Mouse (Mus musculus) hindbrain, embryonic 13.5 days (tissue): ENCODE data around the gene Fibp. TPM values are rescaled to one million over a fixed set of nuclear protein-coding genes. Genes with fewer than 3 reads are reported as not detected.

Experiments used
- ATAC-seq: fragments of 200-750 bp; cut with Nextera tagmentation; 2 replicates; pipeline ENCODE4 v1.8.0; 2017; ENCODE audit warnings: moderate TSS enrichment; ENCODE audit not compliant: low FRiP score
- H3K27ac ChIP-seq: fragments of 300-500 bp; sonication (generic); 2 replicates; pipeline ENCODE4 v1.5.1; 2015; ENCODE audit warnings: inconsistent platforms, mild to moderate bottlenecking, moderate library complexity
- H3K27me3 ChIP-seq: fragments of 300-500 bp; sonication (generic); 2 replicates; pipeline ENCODE4 v1.6.1; 2015; ENCODE audit warnings: mild to moderate bottlenecking, inconsistent platforms
- H3K36me3 ChIP-seq: fragments of 300-500 bp; sonication (generic); 2 replicates; pipeline ENCODE4 v1.6.1; 2015; ENCODE audit warnings: mild to moderate bottlenecking, inconsistent platforms
- H3K4me1 ChIP-seq: fragments of 300-500 bp; sonication (generic); replicated peaks from 2 replicates; pipeline ENCODE4 v1.6.1; 2015; ENCODE audit warnings: inconsistent platforms
- H3K4me2 ChIP-seq: fragments of 300-500 bp; sonication (generic); 2 replicates; pipeline ENCODE4 v1.6.1; 2015; ENCODE audit warnings: inconsistent platforms, mild to moderate bottlenecking, moderate library complexity
- H3K4me3 ChIP-seq: fragments of 300-500 bp; sonication (generic); 2 replicates; pipeline ENCODE4 v1.5.1; 2015; ENCODE audit warnings: mild to moderate bottlenecking, inconsistent platforms
- H3K9ac ChIP-seq: fragments of 300-500 bp; sonication (generic); 2 replicates; pipeline ENCODE4 v1.6.1; 2015; ENCODE audit warnings: mild to moderate bottlenecking, inconsistent platforms
- H3K9me3 ChIP-seq: fragments of 300-500 bp; sonication (generic); 2 replicates; pipeline ENCODE4 v1.6.1; 2016; ENCODE audit warnings: inconsistent platforms
- WGBS: fragments of 180-500 bp; shearing (Covaris S2); methylation state at CpG from one replicate; pipeline ENCODE4 v1.1.7; 2015; 5-methylcytosine and 5-hydroxymethylcytosine counted together
- polyA plus RNA-seq: library from polyadenylated mRNA; unstranded; fragments of >200 nt; fragmentation: Nextera tagmentation; extraction: Ambion mirVana; gene quantifications from 2 replicates; pipeline ENCODE4 v1.2.1, GENCODE M21; 2015

The Fibp gene
- polyA plus RNA-seq, 1 experiment from 2014 or later, result 169 TPM

DNA sequence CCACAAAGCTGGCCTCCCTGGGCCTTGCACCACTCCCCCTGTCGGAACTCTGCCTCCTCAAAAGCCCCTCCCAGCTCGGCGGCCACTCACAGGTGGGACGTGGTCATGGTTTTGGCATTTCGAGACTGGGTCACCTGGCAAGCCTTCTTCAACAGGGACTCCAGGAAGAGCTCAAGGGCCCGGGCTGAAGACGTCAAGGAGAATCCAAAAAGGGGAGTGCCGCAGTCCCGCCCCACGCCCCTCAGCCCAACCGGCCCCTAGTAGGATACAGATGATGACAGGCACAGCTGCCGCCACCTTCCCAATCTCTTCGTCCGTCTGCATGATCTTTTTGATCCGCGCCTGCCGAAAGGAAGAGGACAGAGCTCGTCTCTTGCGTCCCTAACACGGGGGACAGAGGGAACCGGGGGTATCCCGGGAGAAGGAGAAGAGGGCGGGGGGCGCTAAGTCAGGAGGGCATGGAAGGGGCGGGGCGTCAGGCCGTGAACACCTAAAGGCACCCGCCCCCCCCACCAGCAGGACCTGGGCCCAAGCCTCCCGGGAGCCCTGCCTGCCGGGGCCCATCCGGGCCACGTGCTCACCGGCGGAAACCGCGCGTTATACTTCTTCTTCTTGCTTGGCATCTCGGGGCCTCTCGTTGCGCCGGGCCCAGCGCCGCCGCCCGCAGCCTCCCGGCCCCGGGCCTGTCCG lies 36.2 kb upstream of the Fibp start:
- ATAC-seq, result peak; percentile 26
- peaks cover 51% of the 10 kb centered on the region for H3K36me3 ChIP-seq
- H3K9me3 ChIP-seq, result no peaks in the 10 kb centered on the region
- peak overlapping the region; percentile 83 for H3K9ac ChIP-seq
- H3K27ac ChIP-seq, result peak overlapping the region; percentile 92
- peaks cover 55% of the 10 kb centered on the region for H3K4me1 ChIP-seq
- H3K4me2 ChIP-seq, result peak overlapping the region; percentile 83
- no peaks in the 10 kb centered on the region for H3K27me3 ChIP-seq
- 1% methylated on average over 39 of the region's 48 CpGs for WGBS
- peak overlapping the region; percentile 82 for H3K4me3 ChIP-seq

DNA sequence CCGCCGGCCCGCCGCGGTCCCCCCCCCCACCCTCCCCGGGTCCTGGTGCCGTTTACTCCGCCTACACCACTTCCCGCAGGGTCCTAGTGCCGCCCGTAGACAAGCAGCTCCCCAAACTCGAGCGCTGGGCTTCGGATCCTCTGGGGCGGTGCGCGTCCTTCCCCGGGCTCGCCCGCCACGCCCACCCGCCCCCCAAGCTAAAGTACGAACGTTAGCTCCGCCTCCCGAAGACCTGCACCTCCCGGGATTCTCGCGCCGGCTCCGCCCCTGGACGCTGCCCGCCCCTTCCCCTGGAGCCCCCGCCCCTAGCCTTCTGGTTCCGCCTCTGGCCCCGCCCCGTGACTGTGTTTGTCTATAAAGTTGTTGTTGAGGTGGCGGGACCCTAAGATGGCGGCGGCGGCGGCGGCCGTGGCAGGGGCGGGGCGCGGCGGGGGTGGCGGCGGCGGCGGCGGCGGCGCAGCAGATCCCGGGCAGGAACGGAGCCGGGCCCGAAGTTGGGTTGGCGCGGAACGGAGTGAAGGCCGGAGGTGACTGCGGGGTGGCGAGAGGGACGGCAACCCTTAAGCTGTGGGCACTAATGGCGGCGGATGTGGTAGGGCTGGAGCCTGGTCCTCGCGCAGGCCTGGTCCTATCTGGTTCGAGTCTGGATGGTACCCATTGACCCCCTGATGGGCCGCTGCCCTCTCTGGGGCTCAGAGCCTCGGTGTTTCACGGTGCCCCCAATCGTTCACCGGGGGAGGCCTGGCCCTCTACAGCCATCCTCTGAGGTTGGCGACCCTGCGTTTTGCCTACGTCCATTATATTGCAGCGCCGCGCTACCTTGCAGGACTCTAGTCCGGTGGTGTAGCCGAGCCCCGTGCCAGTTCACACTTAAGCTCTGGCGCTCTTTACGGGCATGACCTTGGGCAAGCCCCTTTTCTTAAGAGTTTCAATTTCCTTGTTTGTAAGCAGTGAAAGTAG lies 35.4 kb upstream of the Fibp start, which contains the start of the genes Drap1 and AI837181:
Gene Drap1, minus strand, starts transcription at position 198 of the 960 bp plus-strand sequence.
Gene AI837181, plus strand, starts transcription at position 363 of the 960 bp plus-strand sequence.
- Histone ChIP-seq H3K36me3 (peaks cover 43% of the 10 kb centered on the region), H3K4me1 (peaks cover 55% of the 10 kb centered on the region), H3K27ac (peak within 1 kb of the TSS; percentile 93), H3K9me3 (no peaks in the 10 kb centered on the region), H3K4me2 (peak within 1 kb of the TSS; percentile 88), H3K27me3 (no peaks in the 10 kb centered on the region), H3K9ac (peak within 1 kb of the TSS; percentile 94), H3K4me3 (peak within 1 kb of the TSS; percentile 82)
- under 1% methylated on average over 72 of the region's 87 CpGs for WGBS
- ATAC-seq, result peak; percentile 90

DNA sequence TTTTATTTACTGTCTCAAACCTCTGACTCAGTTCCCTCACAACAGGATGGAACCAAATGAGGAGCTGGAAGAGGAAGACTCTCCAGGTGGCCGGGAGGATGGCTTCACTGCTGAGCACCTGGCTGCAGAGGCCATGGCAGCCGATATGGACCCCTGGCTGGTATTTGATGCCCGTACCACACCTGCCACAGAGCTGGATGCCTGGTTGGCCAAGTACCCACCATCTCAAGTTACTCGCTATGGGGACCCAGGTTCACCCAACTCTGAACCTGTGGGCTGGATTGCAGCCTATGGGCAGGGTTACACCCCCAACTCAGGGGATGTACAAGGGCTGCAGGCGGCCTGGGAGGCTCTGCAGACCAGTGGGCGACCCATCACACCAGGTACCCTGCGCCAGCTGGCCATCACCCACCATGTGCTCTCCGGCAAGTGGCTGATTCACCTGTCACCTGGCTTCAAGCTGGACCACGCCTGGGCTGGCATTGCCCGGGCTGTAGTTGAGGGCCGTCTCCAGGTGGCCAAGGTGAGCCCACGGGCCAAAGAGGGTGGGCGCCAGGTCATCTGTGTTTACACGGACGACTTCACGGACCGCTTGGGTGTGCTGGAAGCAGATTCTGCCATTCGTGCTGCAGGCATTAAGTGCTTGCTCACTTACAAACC lies 34.4 kb upstream of the Fibp start:
- Histone ChIP-seq H3K4me3 (peak overlapping the region; percentile 82), H3K4me1 (peaks cover 55% of the 10 kb centered on the region), H3K36me3 (peaks cover 33% of the 10 kb centered on the region), H3K4me2 (peak overlapping the region; percentile 88), H3K9me3 (no peaks in the 10 kb centered on the region), H3K9ac (peak overlapping the region; percentile 94), H3K27ac (peak overlapping the region; percentile 93), H3K27me3 (no peaks in the 10 kb centered on the region; the same call in 1 of the 2 replicates)
- WGBS, result 91% methylated on average over 18 of the region's 18 CpGs
- ATAC-seq, result peak; percentile 1; the same call in 1 of the 2 replicates

DNA sequence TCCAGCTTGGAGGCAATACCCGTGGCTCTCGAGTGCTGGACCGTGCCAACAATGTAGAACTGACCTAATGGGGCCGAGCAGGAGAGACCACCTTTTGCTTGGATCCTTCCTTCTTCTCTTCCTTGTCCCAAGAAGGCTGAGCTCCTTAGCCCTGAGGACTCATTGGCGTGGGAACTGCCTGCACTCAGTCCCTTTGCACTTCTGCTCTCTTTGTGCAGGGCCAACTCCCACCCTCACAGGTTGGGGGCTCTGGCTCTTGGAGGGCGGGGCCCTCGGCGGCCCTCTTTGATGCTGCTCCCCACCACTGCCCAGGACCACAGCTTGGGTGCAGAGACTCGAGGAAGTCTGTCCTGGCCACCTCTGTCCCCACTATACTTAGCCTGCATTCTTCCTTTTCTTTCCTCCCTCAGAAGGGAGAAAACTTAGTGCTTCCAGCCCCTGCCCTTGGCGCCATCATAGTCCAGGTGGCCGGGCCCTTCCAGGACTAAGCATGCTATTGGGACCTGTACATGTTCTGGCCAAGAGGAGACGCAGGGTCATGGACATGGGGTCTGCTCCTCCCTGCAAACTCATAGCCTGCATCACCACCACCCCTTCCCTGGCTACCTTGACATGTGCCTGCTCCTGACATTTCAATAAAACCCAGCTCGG lies 33.6 kb upstream of the Fibp start:
- WGBS, result 92% methylated on average over 13 of the region's 13 CpGs
- peaks cover 47% of the 10 kb centered on the region for H3K4me1 ChIP-seq
- H3K27me3 ChIP-seq, result no peaks in the 10 kb centered on the region; the same call in 1 of the 2 replicates
- H3K27ac ChIP-seq, result no peak overlapping the region
- ATAC-seq, result no peak
- H3K9ac ChIP-seq, result peak overlapping the region; percentile 43
- peak overlapping the region; percentile 88; the same call in 1 of the 2 replicates for H3K4me2 ChIP-seq
- H3K9me3 ChIP-seq, result no peaks in the 10 kb centered on the region
- H3K4me3 ChIP-seq, result peak overlapping the region; percentile 82
- peaks cover 26% of the 10 kb centered on the region for H3K36me3 ChIP-seq

DNA sequence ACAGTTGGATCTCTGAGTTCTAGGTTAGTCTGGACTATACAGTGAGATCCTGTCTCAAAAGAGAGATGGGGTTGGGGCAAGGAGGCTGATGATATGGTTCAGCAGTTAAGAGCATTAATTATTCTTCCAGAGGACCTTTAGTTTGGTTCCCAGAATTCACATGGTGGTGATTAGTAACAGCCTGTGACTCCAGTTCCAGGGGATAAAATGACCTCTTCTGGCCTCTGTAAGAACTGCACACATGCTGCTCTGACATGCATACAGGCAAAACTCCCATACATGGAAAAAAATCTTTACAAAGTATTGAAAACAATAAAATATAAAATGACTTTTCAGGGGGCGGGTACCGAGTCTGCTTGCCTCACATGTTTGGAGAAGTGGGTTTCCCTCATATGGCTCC lies 32.3 kb upstream of the Fibp start:
- Histone ChIP-seq H3K4me3 (no peak overlapping the region), H3K4me1 (peaks cover 37% of the 10 kb centered on the region), H3K36me3 (peaks cover 18% of the 10 kb centered on the region), H3K27ac (no peak overlapping the region), H3K4me2 (no peak overlapping the region), H3K27me3 (no peaks in the 10 kb centered on the region; the same call in 1 of the 2 replicates), H3K9ac (no peak overlapping the region), H3K9me3 (no peaks in the 10 kb centered on the region)
- ATAC-seq, result no peak
- 91% methylated on average over 2 of the region's 2 CpGs for WGBS

DNA sequence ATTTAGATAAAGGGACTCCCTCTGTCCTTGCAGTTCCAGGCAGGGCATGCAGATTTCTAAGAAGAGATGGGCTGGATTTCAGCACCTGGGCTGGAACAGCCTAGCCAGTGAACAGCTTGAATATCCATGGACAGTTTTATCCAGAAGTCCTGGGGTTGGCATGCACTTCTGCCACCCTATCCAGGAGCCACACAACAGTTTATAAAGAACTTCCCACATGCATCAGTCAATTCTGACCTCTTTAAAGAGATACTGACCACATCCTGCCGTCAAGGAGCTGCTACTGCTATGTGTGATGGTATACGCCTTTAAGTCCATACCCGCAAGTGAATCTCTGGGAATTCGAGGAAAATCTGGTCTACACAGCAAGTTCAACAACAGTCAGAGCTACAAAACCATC lies 31.2 kb upstream of the Fibp start:
- Histone ChIP-seq H3K9ac (0 out of 2 replicates have a peak overlapping the region, but pooled peaks have one; percentile 44), H3K9me3 (no peaks in the 10 kb centered on the region), H3K4me1 (peaks cover 37% of the 10 kb centered on the region), H3K36me3 (peaks cover 18% of the 10 kb centered on the region), H3K27me3 (peaks cover 3% of the 10 kb centered on the region), H3K4me2 (no peak overlapping the region), H3K27ac (no peak overlapping the region), H3K4me3 (no peak overlapping the region)
- 83% methylated on average over 4 of the region's 4 CpGs for WGBS
- no peak for ATAC-seq

DNA sequence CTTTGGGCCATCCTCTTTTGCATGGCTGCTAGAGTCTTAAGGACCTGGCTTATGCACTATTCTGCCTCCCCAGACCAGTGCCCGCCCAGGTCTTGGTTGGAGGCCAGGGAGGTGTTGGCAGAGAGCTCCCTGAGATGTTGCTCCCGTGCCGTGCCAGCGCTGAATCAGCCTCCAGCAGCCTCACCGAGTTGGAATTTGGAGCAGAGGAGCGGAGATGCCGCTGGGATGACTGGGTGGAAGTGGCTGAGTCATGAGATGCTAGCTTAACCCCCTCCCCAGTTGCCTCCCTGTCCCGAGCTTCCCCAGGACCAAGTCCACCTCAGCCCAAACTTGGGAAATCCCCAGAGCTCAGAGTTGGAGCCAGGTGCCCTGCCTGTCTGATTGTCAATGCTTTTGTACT lies 30.6 kb upstream of the Fibp start:
- Histone ChIP-seq H3K36me3 (peaks cover 18% of the 10 kb centered on the region), H3K4me1 (peaks cover 37% of the 10 kb centered on the region), H3K9me3 (no peaks in the 10 kb centered on the region), H3K9ac (0 out of 2 replicates have a peak overlapping the region, but pooled peaks have one; percentile 44), H3K4me3 (no peak overlapping the region), H3K27me3 (peaks cover 8% of the 10 kb centered on the region), H3K4me2 (no peak overlapping the region), H3K27ac (no peak overlapping the region)
- 79% methylated on average over 8 of the region's 8 CpGs for WGBS
- no peak for ATAC-seq

DNA sequence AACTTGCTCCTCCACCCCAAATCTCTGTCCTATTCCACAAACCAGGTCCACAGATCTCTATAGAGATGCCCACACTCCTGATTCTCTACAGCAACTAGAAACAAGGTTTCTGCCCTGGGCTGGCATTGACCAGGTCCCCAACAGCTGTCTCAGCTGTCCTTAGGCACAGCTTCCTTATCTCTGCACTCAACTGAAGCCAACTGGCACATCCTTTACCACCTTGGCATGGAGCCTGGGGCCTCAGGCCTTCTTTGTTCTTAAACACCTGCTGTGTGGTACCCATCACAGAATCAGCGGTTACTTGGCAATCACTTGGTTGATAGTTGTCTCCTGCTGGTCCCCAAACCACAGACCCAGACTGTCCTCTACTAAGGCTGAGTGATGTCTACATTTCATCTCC lies 30.0 kb upstream of the Fibp start:
- peaks cover 9% of the 10 kb centered on the region for H3K27me3 ChIP-seq
- 90% methylated on average over 1 of the region's 1 CpGs for WGBS

DNA sequence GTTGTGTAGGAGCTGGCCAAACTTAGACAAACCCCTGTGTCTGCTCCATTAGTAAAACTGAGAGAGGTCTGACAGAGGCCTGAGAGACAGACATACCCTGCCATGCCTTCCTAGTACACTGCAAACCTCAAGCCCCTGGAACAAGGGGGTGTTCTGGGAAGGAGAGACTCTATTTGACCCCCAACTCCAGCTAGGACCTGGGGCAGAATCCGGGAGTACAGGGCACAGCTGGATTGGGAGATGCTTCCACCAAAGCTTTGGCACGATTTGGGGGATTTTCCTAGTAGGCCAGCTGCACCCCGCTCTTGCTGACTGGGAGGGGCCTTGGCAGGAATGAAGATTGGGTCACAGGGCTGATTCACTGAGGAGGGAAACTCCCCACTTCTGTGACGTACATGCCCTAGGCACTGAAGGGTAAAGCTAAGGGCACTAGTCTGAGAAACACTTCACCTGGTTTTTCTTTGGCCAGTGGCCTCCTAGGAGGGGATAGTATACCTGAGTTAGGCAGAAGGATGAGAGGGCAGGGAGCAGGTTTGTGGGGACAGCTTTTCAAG lies 28.4 kb upstream of the Fibp start:
- 78% methylated on average over 4 of the region's 4 CpGs for WGBS
- H3K4me1 ChIP-seq, result peaks cover 22% of the 10 kb centered on the region

More for the DNA sequence above, 30.0 kb upstream of the Fibp start:
- peaks cover 37% of the 10 kb centered on the region for H3K4me1 ChIP-seq
- H3K27ac ChIP-seq, result no peak overlapping the region
- H3K9ac ChIP-seq, result peak overlapping the region; percentile 15; the same call in 1 of the 2 replicates
- no peaks in the 10 kb centered on the region for H3K9me3 ChIP-seq
- no peak overlapping the region for H3K4me3 ChIP-seq
- peaks cover 18% of the 10 kb centered on the region for H3K36me3 ChIP-seq
- H3K4me2 ChIP-seq, result no peak overlapping the region
- ATAC-seq, result no peak

DNA sequence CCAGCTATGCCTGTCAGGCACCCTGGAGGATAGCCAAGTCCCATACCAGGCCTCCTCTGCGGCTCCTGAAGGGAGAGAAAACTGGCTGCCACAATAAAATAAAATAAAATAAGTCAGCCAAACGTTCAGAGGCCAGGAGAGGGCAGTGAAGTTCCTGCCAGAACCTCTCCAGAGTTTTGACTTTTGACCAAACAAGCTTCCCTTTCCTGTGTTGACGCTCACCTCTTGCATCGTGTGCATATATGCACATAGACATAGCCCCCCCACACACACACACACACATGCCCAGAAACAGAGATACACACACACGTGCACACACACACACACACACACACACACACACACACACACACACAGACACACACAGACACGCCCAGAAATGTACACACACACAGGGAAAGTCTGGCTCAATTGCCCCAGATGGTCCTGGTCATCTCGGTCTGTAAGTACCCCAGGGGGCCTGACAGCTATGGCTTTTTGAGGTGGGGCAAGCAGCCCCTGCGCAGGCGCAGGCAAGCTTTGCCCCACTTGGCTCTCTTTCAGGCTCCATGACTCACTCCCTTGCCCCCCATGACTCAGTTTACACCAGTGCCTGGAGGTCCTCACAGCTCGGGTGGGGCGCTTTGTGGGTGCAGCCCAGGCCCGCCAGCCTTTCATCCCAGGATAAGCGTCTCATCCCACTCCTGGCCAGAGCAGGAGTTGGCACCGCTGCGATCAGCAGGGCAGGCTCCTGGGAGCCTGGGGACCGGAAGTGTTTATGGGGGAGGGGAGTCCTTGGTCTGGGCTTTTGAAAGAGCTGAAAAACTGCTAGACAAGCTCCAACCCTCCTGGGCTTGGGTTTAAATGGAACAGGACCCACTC lies 27.2 kb upstream of the Fibp start:
- WGBS, result 13% methylated on average over 15 of the region's 16 CpGs
- H3K9me3 ChIP-seq, result no peaks in the 10 kb centered on the region
- peaks cover 13% of the 10 kb centered on the region for H3K4me1 ChIP-seq
- H3K27me3 ChIP-seq, result peaks cover 19% of the 10 kb centered on the region
- H3K4me2 ChIP-seq, result peak overlapping the region; percentile 49
- H3K36me3 ChIP-seq, result 0 out of 2 replicates have a peak, but pooled peaks cover 3% of the 10 kb centered on the region
- H3K9ac ChIP-seq, result peak overlapping the region; percentile 63; the same call in 1 of the 2 replicates
- ATAC-seq, result 0 out of 2 replicates have a peak, but pooled peaks have one; percentile 43
- H3K27ac ChIP-seq, result no peak overlapping the region
- H3K4me3 ChIP-seq, result peak overlapping the region; percentile 23

More for the DNA sequence above, 28.4 kb upstream of the Fibp start:
- Histone ChIP-seq H3K4me3 (no peak overlapping the region), H3K36me3 (peaks cover 7% of the 10 kb centered on the region), H3K27me3 (peaks cover 12% of the 10 kb centered on the region), H3K9ac (no peak overlapping the region; the same call in 1 of the 2 replicates), H3K27ac (no peak overlapping the region), H3K9me3 (no peaks in the 10 kb centered on the region), H3K4me2 (no peak overlapping the region)
- no peak for ATAC-seq
